Mouse (Mus musculus): ENCODE measurements around the gene Sp6. TPM values are rescaled to one million over a fixed set of nuclear protein-coding genes. Genes with fewer than 3 reads are reported as not detected.

The Sp6 gene
- total RNA-seq, 2 experiments from 2014 or later, result 0.13 TPM; not detected in 1

DNA sequence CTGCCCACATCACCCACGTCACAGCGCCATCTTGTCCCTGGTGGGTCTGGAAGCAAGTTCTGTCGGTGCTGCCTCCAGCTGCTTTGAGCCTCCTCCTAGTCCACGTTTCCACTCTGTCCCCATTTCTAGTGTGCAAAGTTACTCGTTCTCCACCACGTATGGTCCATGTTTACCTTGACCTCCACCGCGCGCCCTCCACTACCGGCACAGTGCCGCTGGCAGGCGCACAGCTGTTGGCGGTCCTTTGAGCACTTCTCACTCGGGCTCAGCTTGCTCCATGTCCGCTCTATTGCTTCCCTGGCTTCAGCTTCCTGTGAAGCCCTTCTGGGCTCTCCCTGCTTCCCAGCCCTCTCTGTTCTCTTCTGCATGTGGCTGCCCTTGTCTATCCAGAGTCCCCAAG lies 31.7 kb upstream of the Sp6 start:
- ATAC-seq (ENCODE audit: poor library complexity, severe bottlenecking), result no peak

GRCm38 (mm10) chr11:96982355-96982754 lies 30.8 kb upstream of the Sp6 start:
- ATAC-seq (ENCODE audit: poor library complexity, severe bottlenecking), result peak; percentile 55

DNA sequence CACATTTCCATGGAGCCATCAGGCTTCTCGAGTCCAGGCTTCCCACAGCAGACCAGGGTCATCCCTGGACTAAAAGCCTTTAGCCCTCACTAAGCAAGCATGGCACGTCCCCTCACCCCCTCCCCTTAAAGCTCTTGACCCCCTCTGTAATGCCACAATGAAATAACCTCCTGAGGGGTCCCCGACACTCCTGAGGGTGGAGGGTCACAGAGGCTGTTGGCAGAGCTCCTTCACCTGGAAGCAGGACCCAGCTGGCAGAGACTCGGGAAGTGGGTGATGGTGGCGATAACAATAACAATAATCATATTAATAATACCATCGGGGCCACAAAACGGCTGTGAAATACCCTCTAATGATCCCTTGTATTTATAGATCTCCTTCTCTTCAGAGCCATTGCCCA lies 30.3 kb upstream of the Sp6 start, which contains the start of gene Sp2:
Gene Sp2, minus strand, starts transcription at position 101 of the 400 bp plus-strand sequence.
- ATAC-seq (ENCODE audit: poor library complexity, severe bottlenecking), result no peak

GRCm38 (mm10) chr11:96984903-96985302 lies 28.3 kb upstream of the Sp6 start:
- ATAC-seq (ENCODE audit: poor library complexity, severe bottlenecking), result no peak

DNA sequence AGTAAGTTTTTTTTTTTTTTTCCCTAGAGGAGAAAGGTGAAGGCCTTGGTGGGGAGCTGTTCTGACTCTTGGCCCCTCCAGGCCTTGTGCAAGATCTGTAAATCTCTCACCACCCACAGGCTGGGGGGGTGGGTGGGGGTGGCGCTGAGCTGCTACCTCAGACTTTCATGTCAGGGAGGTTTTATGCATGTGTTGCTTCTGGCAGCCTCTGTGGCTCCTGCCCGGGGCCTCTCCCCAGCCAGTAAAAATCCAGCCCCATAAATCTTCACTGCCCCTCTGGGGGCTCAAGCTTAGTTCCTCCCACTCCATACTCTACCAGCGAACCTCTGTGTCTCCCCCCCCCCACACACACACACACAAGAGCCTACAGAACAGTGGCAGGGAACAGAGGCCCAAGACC lies 26.7 kb upstream of the Sp6 start:
- ATAC-seq (ENCODE audit: poor library complexity, severe bottlenecking), result no peak

- peak; percentile 90 for ATAC-seq (ENCODE audit: poor library complexity, severe bottlenecking)
Observed at GRCm38 (mm10) chr11:96987873-96988655, 25.1 kb upstream of the Sp6 start.

DNA sequence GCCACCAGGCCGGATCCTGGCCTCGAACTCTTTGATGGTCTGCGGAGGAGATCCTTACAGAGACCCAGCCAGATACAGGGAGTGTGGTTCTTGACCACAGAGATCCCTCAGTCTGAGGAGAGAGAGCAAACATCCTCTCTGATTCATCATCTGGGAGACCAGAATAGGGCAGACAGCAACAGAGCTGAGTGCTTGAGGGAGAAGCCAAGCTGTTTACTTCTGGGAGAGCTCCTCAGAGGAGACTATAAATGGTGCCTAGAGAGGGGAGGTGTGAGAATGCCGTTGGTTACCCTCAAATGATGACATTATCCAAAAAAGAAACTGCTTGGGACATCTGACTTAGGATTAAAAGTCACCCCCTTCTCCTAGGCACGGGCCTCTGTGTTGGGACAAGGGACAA lies 21.7 kb upstream of the Sp6 start:
- no peak for ATAC-seq (ENCODE audit: poor library complexity, severe bottlenecking)

- ATAC-seq (ENCODE audit: poor library complexity, severe bottlenecking), result no peak
Observed at GRCm38 (mm10) chr11:96992722-96993311, 20.4 kb upstream of the Sp6 start.

- no peak for ATAC-seq (ENCODE audit: poor library complexity, severe bottlenecking)
Observed at GRCm38 (mm10) chr11:96995031-96995430, 18.2 kb upstream of the Sp6 start.

- ATAC-seq (ENCODE audit: poor library complexity, severe bottlenecking), result peak; percentile 69
Observed at GRCm38 (mm10) chr11:96995836-96996772, 17.1 kb upstream of the Sp6 start.

GRCm38 (mm10) chr11:96996773-96997379 lies 16.3 kb upstream of the Sp6 start:
- no peak for ATAC-seq (ENCODE audit: poor library complexity, severe bottlenecking)

DNA sequence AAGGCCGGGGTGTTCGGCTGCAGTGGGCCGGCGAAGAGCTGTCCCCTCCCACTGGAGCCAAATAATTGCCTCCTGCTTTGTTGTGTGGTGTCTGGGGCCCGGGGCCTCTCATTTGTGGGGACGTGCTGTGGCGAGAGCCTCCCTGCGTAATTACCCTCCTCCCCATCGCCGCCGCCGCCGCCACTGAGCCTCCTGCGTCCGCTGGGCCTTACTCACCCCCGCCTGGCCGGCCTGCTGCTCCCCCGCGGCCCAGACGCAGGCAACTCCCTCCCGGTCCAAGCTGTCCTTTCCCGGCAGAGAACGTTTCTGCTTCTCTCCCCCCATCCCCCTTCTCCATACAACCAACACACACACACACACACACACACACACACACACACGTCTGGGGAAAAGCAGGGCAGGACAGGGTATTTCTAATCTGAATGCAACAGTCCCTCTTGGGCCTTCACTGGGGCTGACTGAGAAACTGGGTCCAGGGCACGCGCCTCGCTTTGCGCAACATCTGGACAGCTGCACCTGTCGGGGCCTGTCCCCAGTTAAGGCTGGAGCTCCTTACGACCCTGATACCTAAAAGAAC lies 15.7 kb upstream of the Sp6 start:
- no peak for ATAC-seq (ENCODE audit: poor library complexity, severe bottlenecking)

- ATAC-seq (ENCODE audit: poor library complexity, severe bottlenecking), result no peak
Observed at GRCm38 (mm10) chr11:97003170-97003569, 10.0 kb upstream of the Sp6 start.

- no peak for ATAC-seq (ENCODE audit: poor library complexity, severe bottlenecking)
Observed at GRCm38 (mm10) chr11:97007093-97007794, 6.0 kb upstream of the Sp6 start.

DNA sequence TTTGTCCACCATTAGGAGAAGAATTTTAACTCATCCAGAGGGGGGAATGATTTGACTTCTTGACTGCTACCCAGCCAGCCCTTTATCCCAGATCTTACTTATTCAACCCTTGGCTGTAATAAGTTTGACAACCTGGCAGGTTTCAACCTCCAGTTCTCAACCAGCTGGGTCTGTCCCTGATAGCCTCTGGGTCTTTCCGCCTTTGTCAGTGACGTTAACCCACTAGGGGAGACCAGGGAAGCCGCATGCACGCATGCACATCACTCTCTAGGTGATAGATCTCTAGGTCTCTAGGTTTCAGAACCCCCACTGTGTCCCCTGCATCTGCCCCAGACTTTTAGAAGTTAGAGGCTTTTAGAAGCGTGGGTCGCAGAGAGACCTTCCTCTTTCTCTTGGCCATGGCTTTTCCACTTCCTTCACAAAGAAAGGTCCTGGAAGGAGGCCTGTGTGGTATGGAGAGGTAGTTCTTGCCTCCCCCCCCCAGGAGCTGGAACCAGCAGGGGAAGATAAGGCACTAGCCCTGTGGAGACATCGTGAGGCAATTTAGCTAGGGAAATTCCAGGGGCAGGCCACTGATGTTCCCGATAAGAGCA lies 3.9 kb upstream of the Sp6 start:
- ATAC-seq (ENCODE audit: poor library complexity, severe bottlenecking), result no peak

- no peak for ATAC-seq (ENCODE audit: poor library complexity, severe bottlenecking)
Observed at GRCm38 (mm10) chr11:97017696-97018582, 4.7 kb downstream of the Sp6 start.

- ATAC-seq (ENCODE audit: poor library complexity, severe bottlenecking), result no peak
Observed at GRCm38 (mm10) chr11:97018583-97019344, 5.6 kb downstream of the Sp6 start.

GRCm38 (mm10) chr11:97019345-97019708 lies 6.1 kb downstream of the Sp6 start:
- ATAC-seq (ENCODE audit: poor library complexity, severe bottlenecking), result no peak

Data from megakaryocyte, adult 5-6 weeks (primary cell).